Mouse (Mus musculus) cerebellum, adult 9-10 months (tissue): ENCODE data around the gene Gm19345.

Experiments
- DNase-seq: peaks from one replicate; pipeline ENCODE4 v3.0.0; 2022

Gene Gm19345

GRCm38 (mm10) chr7:19851858-19852570, at the start of gene Gm19345:
Gene Gm19345, plus strand, starts transcription at chr7:19852003.
- DNase-seq, result no peak

GRCm38 (mm10) chr7:19802995-19803394, 48.8 kb upstream of the Gm19345 start:
- DNase-seq, result peak; percentile 30

GRCm38 (mm10) chr7:19806356-19806969, 45.3 kb upstream of the Gm19345 start:
- no peak for DNase-seq

- DNase-seq, result no peak
Observed at GRCm38 (mm10) chr7:19809369-19809768, 42.4 kb upstream of the Gm19345 start.

- DNase-seq, result no peak
Observed at GRCm38 (mm10) chr7:19811114-19811513, 40.7 kb upstream of the Gm19345 start.

- DNase-seq, result no peak
Observed at GRCm38 (mm10) chr7:19813161-19813560, 38.6 kb upstream of the Gm19345 start.

GRCm38 (mm10) chr7:19813579-19814122, 38.2 kb upstream of the Gm19345 start:
- DNase-seq, result no peak

- DNase-seq, result no peak
Observed at GRCm38 (mm10) chr7:19815296-19816223, 36.2 kb upstream of the Gm19345 start.

GRCm38 (mm10) chr7:19816224-19816771, 35.5 kb upstream of the Gm19345 start:
- DNase-seq, result no peak

GRCm38 (mm10) chr7:19817382-19818105, 34.3 kb upstream of the Gm19345 start:
- DNase-seq, result no peak

GRCm38 (mm10) chr7:19818440-19818839, 33.4 kb upstream of the Gm19345 start:
- DNase-seq, result no peak

GRCm38 (mm10) chr7:19818875-19819274, 32.9 kb upstream of the Gm19345 start:
- DNase-seq, result no peak

- DNase-seq, result no peak
Observed at GRCm38 (mm10) chr7:19820347-19821048, 31.3 kb upstream of the Gm19345 start.

GRCm38 (mm10) chr7:19821633-19822032, 30.2 kb upstream of the Gm19345 start:
- no peak for DNase-seq

GRCm38 (mm10) chr7:19822193-19822592, 29.6 kb upstream of the Gm19345 start:
- no peak for DNase-seq

- DNase-seq, result no peak
Observed at GRCm38 (mm10) chr7:19822604-19823058, 29.2 kb upstream of the Gm19345 start, which contains the start of gene Bcl3. Gene Bcl3, minus strand, starts transcription at chr7:19822770.

- DNase-seq, result no peak
Observed at GRCm38 (mm10) chr7:19823256-19824181, 28.3 kb upstream of the Gm19345 start.

- no peak for DNase-seq
Observed at GRCm38 (mm10) chr7:19824182-19824973, 27.4 kb upstream of the Gm19345 start.

- DNase-seq, result no peak
Observed at GRCm38 (mm10) chr7:19826756-19827155, 25.0 kb upstream of the Gm19345 start.
